Mouse (Mus musculus): ENCODE measurements around the gene Ints14.

- TF ChIP-seq CTCF (IDR thresholded peaks at IDR 0.05; ENCODE audit: borderline replicate concordance, insufficient read depth, low read length) (no peak), POLR2A (IDR thresholded peaks at IDR 0.05; ENCODE audit: low read depth, low read length) (no peak)
Observed at GRCm38 (mm10) chr9:65027241-65027640, 66.5 kb downstream of the Ints14 start.
